Mouse (Mus musculus) embryonic fibroblast, embryonic 13.5 days (primary cell): ENCODE data around the gene Dnajb5. TPM values are rescaled to one million over a fixed set of nuclear protein-coding genes. Genes with fewer than 3 reads are reported as not detected.

ENCODE experiments used
- H3K27ac ChIP-seq: 2 replicates; pipeline ENCODE4 v1.5.1; 2012; ENCODE audit warnings: low read length, control low read depth, inconsistent platforms; ENCODE audit not compliant: insufficient read depth
- H3K4me1 ChIP-seq: 2 replicates; pipeline ENCODE4 v1.6.1; 2011; ENCODE audit warnings: low read length; ENCODE audit not compliant: control insufficient read depth, insufficient read depth
- H3K4me3 ChIP-seq: 2 replicates; pipeline ENCODE4 v1.5.1; 2011; ENCODE audit warnings: mild to moderate bottlenecking, control low read depth, low read length; ENCODE audit not compliant: insufficient read depth
- CTCF ChIP-seq: IDR thresholded peaks from 2 replicates; pipeline ENCODE4 v1.5.1; 2011; ENCODE audit warnings: mild to moderate bottlenecking, control low read depth, low read length, moderate library complexity, borderline replicate concordance; ENCODE audit not compliant: insufficient read depth
- POLR2A ChIP-seq: IDR thresholded peaks from 2 replicates; pipeline ENCODE4 v1.6.1; 2011; ENCODE audit warnings: low read depth, mild to moderate bottlenecking, control low read depth, low read length, moderate library complexity
- polyA plus RNA-seq: library from polyadenylated mRNA; stranded (reverse); fragments of >200 nt; gene quantifications from 2 replicates; pipeline ENCODE4 v1.2.4, GENCODE M21; 2011; ENCODE audit warnings: low read depth; ENCODE audit not compliant: missing spikeins, insufficient read length

Dnajb5 gene
- polyA plus RNA-seq, 1 experiment: 31.3 TPM

DNA sequence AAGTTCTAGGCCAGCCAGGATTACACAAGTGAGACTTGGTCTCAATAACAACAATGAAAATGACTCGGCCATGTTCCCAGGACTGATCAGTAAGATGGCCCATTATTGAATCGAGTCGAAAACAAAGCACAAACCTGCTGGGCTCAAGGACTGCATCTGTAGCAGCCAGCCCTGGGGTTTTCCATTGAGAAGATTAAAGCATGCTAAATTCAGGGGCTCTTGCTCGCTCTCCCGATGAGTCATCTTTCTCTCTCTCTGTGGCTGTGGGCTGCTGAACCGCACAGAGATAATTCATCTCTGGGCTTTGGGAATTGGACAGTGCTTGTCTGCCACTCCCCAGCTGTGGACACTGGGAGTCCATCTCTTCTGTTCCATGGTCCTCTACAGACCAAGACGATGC is 8.2 kb upstream of the Dnajb5 start:
- Histone ChIP-seq H3K27ac (no peak overlapping the region), H3K4me1 (no peaks in the 10 kb centered on the region), H3K4me3 (no peak overlapping the region)
- TF ChIP-seq POLR2A (no peak), CTCF (no peak)

DNA sequence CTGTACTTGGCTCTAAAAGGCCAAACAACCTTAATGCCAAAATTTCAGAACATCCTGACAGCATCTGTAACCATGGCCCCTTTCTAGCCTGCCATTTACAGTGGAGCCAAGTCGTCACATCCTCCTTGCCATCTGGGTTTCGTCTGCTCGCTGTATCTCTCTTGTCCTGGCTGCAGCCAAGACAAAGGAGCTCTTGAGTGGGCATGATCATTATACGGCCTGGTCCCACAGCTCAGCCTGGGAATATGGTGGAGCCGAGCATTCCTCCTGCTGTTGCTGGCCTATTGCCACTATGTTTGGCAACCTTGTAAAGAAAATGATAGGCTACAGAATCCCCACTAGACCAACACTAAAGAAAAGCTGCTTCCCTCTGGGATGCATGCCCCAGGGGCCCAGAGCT is 6.3 kb upstream of the Dnajb5 start:
- no peak for TF ChIP-seq POLR2A
- no peak overlapping the region for H3K27ac ChIP-seq
- no peak overlapping the region for H3K4me3 ChIP-seq
- no peaks in the 10 kb centered on the region for H3K4me1 ChIP-seq

- H3K4me3 ChIP-seq: no peak overlapping the region
- H3K4me1 ChIP-seq: 0 out of 2 replicates have a peak, but pooled peaks cover 3% of the 10 kb centered on the region
- no peak for TF ChIP-seq POLR2A
- no peak for TF ChIP-seq CTCF
- no peak overlapping the region for H3K27ac ChIP-seq
These were observed 5.4 kb upstream of the Dnajb5 start for GRCm38 (mm10) chr4:42944185-42944584.

DNA sequence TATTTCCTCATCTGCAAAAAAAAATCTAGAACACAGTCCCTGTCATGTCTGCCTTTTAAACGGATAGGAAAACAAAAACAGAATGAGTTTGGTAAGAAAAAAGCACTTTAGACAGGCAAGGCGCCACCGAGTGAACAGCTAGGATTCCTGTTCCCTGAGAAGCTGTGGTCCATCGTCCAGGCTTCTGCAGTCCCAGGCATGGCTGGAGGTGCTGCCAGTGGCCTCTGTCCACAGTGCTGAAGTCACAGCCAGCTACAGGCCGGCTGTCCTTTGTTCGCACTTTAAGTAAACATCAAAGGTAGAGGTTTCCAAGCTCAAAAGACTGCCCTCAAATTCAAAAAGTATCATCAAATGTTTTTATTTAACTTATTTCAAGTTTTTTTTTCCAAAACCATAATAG is 4.6 kb upstream of the Dnajb5 start:
- Histone ChIP-seq H3K4me1 (0 out of 2 replicates have a peak, but pooled peaks cover 3% of the 10 kb centered on the region), H3K27ac (no peak overlapping the region), H3K4me3 (no peak overlapping the region)
- TF ChIP-seq CTCF (no peak), POLR2A (no peak)

DNA sequence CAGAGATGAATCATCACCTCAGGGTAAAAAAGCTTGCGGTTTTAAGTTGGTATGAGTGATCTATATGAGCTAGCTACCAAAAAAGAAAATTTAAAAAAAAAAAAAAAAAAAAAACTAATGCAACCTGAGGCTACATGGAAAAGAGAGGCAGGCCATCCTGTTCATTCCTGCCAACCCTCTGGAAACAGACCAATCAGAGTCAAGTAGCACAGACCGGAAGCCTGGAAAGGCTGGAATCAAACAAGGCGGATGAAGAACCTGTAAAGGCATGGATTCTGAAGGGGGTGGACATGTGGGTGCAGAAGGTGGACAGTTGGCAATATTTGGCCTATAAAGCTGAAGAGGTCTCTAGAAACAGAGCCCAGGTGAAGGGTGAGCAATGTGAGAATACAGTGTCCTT is 4.2 kb upstream of the Dnajb5 start:
- TF ChIP-seq CTCF (no peak), POLR2A (no peak)
- no peak overlapping the region for H3K4me3 ChIP-seq
- no peak overlapping the region for H3K27ac ChIP-seq
- 0 out of 2 replicates have a peak, but pooled peaks cover 3% of the 10 kb centered on the region for H3K4me1 ChIP-seq

GRCm38 (mm10) chr4:42945952-42946351 is 3.7 kb upstream of the Dnajb5 start:
- no peak overlapping the region for H3K4me3 ChIP-seq
- no peak overlapping the region for H3K27ac ChIP-seq
- TF ChIP-seq CTCF (no peak), POLR2A (no peak)
- H3K4me1 ChIP-seq: peaks cover 5% of the 10 kb centered on the region; the same call in 1 of the 2 replicates

DNA sequence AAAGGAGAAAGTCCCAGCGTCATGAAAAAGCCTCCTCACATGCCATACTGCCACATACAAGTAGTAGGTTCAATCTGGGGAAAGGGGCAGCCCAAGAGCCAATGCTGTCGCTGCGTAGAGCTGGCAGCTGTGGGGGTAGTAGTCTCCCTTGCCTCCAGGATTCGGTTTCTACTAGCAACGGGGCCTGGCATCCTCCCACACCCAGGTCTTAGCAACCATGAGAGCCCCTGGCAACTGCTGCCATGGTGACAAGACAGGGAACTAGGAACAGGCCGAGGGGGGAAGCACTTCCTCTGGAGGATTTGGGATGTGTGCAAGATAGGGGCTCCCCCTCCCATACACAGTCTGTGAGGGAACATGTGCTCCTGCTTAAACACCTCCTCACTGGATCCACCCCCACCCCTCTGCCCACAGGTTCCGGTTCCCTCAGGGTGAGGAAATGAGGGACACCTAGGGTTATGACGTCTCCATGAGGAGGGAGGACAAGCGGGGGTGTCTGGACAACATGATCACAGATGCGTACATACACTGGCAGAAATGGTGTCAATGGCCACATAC is 2.8 kb upstream of the Dnajb5 start:
- H3K4me1 ChIP-seq: peaks cover 11% of the 10 kb centered on the region
- no peak overlapping the region for H3K27ac ChIP-seq
- H3K4me3 ChIP-seq: no peak overlapping the region
- TF ChIP-seq POLR2A (no peak), CTCF (no peak)

DNA sequence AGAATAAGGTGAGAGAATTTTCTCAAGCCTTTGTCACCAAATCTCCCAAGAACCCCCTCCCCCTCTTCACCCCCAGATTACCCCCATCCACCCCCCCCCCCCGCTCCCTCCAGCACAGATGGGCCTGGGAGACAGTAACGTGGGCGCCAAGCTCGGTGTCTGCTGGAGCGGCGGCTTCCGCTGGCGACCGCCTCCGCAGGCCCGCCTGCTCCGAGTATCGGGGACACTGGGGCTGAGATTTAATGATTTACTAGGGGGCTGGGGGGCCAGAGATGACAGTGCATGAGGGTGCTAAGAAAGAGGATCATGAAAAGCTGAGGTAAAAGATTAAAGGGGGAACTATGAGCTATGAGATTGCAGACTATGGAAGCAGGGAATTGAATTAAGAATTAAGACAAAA is 1.1 kb upstream of the Dnajb5 start:
- H3K4me3 ChIP-seq: no peak overlapping the region
- H3K27ac ChIP-seq: no peak overlapping the region
- TF ChIP-seq POLR2A: no peak
- H3K4me1 ChIP-seq: peaks cover 15% of the 10 kb centered on the region

- TF ChIP-seq POLR2A (peak; percentile 84), CTCF (no peak)
- peak overlapping the region; percentile 26; the same call in 1 of the 2 replicates for H3K4me3 ChIP-seq
- peaks cover 19% of the 10 kb centered on the region for H3K4me1 ChIP-seq
- no peak overlapping the region for H3K27ac ChIP-seq
These were observed 451 bp upstream of the Dnajb5 start for GRCm38 (mm10) chr4:42949051-42949675.

GRCm38 (mm10) chr4:42950065-42950558 is 498 bp downstream of the Dnajb5 start:
- peak overlapping the region; percentile 58 for H3K4me3 ChIP-seq
- TF ChIP-seq POLR2A (peak; percentile 74), CTCF (no peak)
- peaks cover 19% of the 10 kb centered on the region for H3K4me1 ChIP-seq
- peak overlapping the region; percentile 68 for H3K27ac ChIP-seq
